Mouse (Mus musculus) bone marrow, adult 2 months (tissue): ENCODE results near the gene 1600015I10Rik.

Source experiments
- CTCF ChIP-seq: fragments of 200-500 bp; IDR thresholded peaks from 2 replicates; pipeline ENCODE4 v1.5.1; 2011; ENCODE audit warnings: low read length, control low read depth; ENCODE audit not compliant: control insufficient read depth, insufficient read depth
- POLR2A ChIP-seq: fragments of 200-500 bp; IDR thresholded peaks from 2 replicates; pipeline ENCODE4 v1.6.1; 2011; ENCODE audit warnings: low read depth, mild to moderate bottlenecking, control low read depth, low read length, borderline replicate concordance; ENCODE audit not compliant: control insufficient read depth

- TF ChIP-seq POLR2A (no peak), CTCF (no peak)
Measured at GRCm38 (mm10) chr6:48979616-48980015, 49.9 kb downstream of the 1600015I10Rik start.
